Mouse (Mus musculus) layer of hippocampus, adult 9-10 months (tissue): ENCODE data around the gene Higd2a.
A peak's percentile ranks its signal among the peaks of the same experiment; 100 is the strongest.

Source experiments
- DNase-seq: peaks from one replicate; pipeline ENCODE4 v3.0.0; 2022; ENCODE audit warnings: low spot score

Higd2a gene

DNA sequence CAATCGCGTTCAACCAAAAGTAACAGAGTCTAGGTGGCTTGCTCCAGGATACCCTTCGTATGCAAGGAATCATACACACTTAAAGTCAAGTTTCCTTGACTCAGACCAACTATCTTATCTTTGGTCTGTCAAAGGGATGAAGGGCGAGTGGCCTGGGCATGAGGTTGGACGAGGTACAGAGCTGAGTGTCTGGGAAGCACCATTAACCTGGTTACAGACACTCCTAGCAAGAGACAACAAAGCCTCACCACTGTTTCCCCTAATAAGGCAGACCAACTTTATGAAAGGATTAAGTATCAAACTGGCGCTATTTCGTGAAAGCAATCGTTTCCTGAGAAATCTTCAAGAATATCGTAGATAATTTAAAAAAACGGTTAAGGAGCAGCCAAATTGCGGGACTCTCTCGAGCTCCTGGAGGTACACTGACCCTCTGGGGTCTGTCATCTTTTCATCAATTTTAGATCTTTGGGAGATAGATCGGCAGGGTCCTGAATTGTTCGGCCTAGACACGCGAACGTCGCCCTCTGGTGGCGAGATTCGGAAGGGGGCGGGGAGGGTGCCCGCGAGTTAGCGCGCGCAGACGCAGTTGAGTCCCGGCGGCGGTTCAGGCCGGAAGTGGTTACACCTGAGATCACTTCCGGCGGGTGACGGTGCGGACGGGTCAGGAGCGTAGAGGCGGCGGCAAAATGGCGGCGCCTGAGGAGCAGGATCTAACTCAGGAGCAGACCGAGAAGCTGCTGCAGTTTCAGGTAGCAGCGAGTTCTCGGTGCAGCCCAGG, 31.3 kb downstream of the Higd2a start, which contains the start of gene Faf2:
Gene Faf2, plus strand, starts transcription at position 630 of the 778 bp plus-strand sequence.
- DNase-seq, result peak; percentile 99

DNA sequence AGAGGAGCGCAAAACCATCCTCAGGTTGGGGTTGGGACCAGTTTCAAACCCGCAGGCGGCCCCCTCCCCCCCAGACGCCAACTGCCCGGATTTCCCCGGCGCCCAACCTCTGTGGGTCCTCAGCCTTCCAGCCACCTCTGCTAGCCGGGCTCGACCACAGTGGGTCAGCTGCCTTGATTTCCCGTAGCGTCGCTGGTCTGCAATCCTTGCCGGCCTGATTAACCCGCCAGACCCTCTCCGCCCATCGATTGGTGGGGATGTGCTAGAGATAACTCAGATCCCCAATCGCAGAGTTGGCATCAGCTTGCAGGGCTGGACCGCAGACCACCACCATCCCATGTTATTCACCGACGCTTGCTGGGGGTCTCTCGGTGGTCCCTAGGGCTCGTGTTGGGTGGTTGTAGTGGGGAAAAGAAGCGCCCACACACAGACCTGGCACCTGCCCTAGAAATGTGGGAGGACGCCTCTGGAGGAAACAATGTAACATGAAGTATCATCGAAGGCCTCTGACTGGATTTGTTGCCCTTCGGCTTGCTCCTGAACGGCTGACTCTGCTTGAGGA, 32.0 kb downstream of the Higd2a start:
- DNase-seq, result no peak

DNA sequence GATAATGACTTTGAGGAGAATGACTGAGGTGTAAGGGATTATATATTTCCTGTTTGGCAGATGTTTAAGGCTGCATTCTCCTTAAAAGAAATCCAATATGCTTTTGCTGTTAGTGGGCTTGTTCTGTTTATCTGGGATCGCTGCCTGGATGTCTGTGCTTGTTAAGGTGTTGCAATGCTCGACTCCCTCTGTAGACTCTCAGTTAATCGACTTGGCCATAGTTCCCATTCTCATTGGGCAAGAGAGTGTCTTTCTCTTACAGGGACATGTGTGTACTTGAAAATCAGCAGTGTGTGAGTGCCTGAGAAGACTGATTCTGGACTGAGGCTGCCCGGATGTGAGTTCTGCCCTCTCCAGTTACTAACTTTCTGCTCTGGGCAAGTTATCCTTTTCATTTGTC, 39.1 kb downstream of the Higd2a start:
- no peak for DNase-seq

DNA sequence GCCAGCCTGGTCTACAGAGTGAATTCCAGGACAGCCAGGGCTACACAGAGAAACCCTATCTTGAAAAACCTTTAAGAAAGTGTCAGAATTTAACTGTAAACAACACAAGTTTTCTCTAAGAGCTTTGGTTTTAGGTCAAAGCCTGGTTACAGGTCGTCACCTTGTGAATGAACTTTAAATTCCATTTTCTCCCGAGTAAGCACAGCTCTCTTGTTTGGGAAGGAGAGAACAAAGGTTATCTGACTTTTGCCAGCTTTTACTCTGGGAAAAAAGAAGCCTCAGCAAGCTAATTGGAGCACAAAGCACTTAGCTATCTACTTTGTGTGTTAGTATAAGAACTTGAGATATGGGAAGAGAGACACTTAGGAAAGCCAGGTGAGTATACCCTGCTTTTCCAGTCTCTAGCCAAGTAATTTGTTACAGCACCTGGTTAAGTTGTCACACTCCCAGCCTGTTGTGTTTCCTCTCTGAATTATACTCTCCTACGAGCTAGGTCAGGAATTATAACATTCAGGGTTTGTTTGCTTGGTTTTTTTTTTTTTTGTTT, 42.8 kb downstream of the Higd2a start:
- no peak for DNase-seq

DNA sequence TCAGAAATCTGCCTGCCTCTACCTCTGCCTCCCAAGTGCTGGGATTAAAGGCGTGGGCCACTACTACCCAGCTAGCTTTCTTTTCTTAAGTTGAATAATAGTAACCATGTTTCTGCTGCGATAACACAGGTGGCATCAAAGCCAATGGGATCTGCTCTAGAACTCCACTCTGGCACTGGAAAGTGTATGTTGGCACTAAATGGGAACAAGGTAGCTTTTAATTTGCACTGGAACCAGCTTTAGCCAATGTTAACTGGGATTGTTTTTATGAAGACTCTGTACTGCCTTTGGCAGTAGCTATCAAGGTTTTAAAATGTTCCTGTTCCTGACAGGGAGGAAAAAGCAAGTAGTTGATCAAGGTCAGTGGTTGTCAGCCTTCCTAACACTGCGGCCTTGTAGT, 45.0 kb downstream of the Higd2a start:
- DNase-seq, result no peak
